8 mouse cellular contexts compared by ENCODE assay signal in genomic region chr3:127225167-127225798, GRCm38 (mm10).
DNase-seq lines count a peak whose midpoint lies in the region; ATAC-seq and TF ChIP-seq lines count a peak whose summit lies in the region.

No protein-coding gene starts in this region.

- intact Hi-C loops in left cerebral cortex, adult 2 months (cut with DNase I), result no loop called here

- peak; percentile 23 to 27 for DNase-seq in left cerebral cortex, adult 2 months (ENCODE audit: extremely low spot score in 1 of 2, low spot score in 2 of 2)
- no peak for DNase-seq in left cerebral cortex, adult 9 months (ENCODE audit: low spot score in 2 of 2)
- DNase-seq in cerebellum, adult 9-11 months, result peak; percentile 80
- DNase-seq in urinary bladder, adult 18-20 months (ENCODE audit: low spot score in 2 of 2), result no peak
- no peak for DNase-seq in spleen, postnatal 36 days (ENCODE audit: low spot score in 2 of 2)

- WGBS in hindbrain, embryonic 16.5 days, result 4% methylated on average over 16 of the region's 16 CpGs
- WGBS in neural tube, embryonic 12.5 days, result 6% methylated on average over 16 of the region's 16 CpGs

- H3K27ac ChIP-seq in left cerebral cortex, adult 2 months, result peak overlapping the region; percentile 84
- H3K27ac ChIP-seq in hindbrain, embryonic 16.5 days (ENCODE audit: low read depth, low read length), result peak overlapping the region; percentile 73
- H3K27ac ChIP-seq in neural tube, embryonic 12.5 days, result peak overlapping the region; percentile 59

- peaks cover 12% of the 10 kb centered on the region for H3K4me1 ChIP-seq in hindbrain, embryonic 16.5 days (ENCODE audit: control insufficient read depth, insufficient read depth, low read depth, low read length)
- peaks cover 9% of the 10 kb centered on the region for H3K4me1 ChIP-seq in neural tube, embryonic 12.5 days

- peak overlapping the region; percentile 49 for H3K4me3 ChIP-seq in left cerebral cortex, adult 2 months
- peak overlapping the region; percentile 52 for H3K4me3 ChIP-seq in hindbrain, embryonic 16.5 days (ENCODE audit: low read length)
- H3K4me3 ChIP-seq in neural tube, embryonic 12.5 days, result peak overlapping the region; percentile 47

- peak overlapping the region; percentile 55 for H3K4me2 ChIP-seq in hindbrain, embryonic 16.5 days (ENCODE audit: low read length)
- H3K4me2 ChIP-seq in neural tube, embryonic 12.5 days (replicated peaks), result peak overlapping the region; percentile 67

- H3K9me3 ChIP-seq in hindbrain, embryonic 16.5 days (ENCODE audit: control insufficient read depth, low read length), result no peaks in the 10 kb centered on the region
- H3K9me3 ChIP-seq in neural tube, embryonic 12.5 days, result no peaks in the 10 kb centered on the region

- H3K27me3 ChIP-seq in hindbrain, embryonic 16.5 days (replicated peaks; ENCODE audit: control insufficient read depth, insufficient read depth, low read length), result no peaks in the 10 kb centered on the region
- no peaks in the 10 kb centered on the region; the same call in 1 of the 2 replicates for H3K27me3 ChIP-seq in neural tube, embryonic 12.5 days (replicated peaks)

- H3K36me3 ChIP-seq in hindbrain, embryonic 16.5 days (ENCODE audit: control insufficient read depth, insufficient read depth, low read length), result no peaks in the 10 kb centered on the region
- no peaks in the 10 kb centered on the region for H3K36me3 ChIP-seq in neural tube, embryonic 12.5 days

- peak; percentile 70 for ATAC-seq in hindbrain, embryonic 16.5 days
- ATAC-seq in neural tube, embryonic 12.5 days (ENCODE audit: low FRiP score, low read depth), result peak; percentile 68
- no peak for ATAC-seq in monocyte, adult 5-6 weeks (replicated peaks; ENCODE audit: insufficient number of reproducible peaks, low FRiP score, low TSS enrichment, poor library complexity, severe bottlenecking)

- H3K9ac ChIP-seq in hindbrain, embryonic 16.5 days (ENCODE audit: low read depth, low read length), result peak overlapping the region; percentile 73
- H3K9ac ChIP-seq in neural tube, embryonic 12.5 days, result peak overlapping the region; percentile 64

- no peak for TF ChIP-seq CTCF in left cerebral cortex, adult 2 months (IDR thresholded peaks at IDR 0.05)

Comparison
In these comparisons a context has a peak if more than half of its experiments do, and no peak if none do; other contexts are left out.
1. DNase-seq: peak in left cerebral cortex, adult 2 months (2 of 2) and cerebellum, adult 9-11 months (single experiment); none in left cerebral cortex, adult 9 months (0 of 2), urinary bladder, adult 18-20 months (0 of 2) and spleen, postnatal 36 days (0 of 2).
2. Peak in every context shown above with its lines, with median percentiles within 50 percentile points of each other: H3K27ac ChIP-seq and H3K4me3 ChIP-seq.